Mouse (Mus musculus): ENCODE data around the gene Pomgnt2. TPM values are rescaled to one million over a fixed set of nuclear protein-coding genes. Genes with fewer than 3 reads are reported as not detected.

Gene Pomgnt2
- total RNA-seq, 2 experiments from 2014 or later, result 41.6 to 42.9 TPM

DNA sequence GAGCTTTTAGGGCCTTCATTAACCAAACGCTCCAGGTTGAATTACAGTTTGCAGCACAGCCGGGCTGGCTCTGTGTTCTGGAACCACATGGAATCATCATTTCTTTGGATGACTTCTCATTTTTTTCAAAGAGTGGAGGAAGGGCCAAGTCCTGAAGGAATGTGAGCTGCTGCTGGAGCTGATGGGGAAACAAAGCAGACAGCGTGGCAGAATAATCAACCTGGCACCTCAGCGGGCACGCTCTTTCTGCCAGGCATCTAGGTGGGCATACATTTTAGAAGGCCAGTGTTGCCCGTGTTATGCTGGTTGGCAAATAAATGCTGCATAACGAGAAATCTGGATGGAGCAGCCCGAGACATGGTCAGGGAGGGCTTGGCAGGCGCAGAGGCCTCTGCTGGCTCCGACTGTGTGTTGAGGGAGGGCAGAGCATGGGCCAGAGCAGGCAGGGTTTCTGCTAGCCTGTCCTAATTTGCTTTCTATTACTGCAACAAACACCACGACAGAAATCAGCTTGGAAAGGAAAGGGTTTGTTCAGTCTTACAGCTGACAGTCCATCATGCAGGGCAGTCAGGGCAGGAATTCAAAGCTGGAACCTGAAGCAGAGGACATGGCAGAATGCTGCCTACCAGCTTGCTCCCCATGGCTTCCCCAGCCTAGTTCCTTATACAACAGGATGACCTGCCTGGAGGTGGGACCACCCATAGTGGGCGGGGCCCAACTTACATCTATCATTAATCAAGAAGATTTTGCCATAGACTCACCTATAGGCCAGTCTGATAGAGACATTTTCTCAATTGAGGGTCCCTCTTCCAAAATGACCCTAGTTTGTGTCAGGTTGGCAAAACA lies 22.5 kb downstream of the Pomgnt2 start:
- DNase-seq (ENCODE audit: low spot score in 2 of 2), result peak; percentile 50 to 52

DNA sequence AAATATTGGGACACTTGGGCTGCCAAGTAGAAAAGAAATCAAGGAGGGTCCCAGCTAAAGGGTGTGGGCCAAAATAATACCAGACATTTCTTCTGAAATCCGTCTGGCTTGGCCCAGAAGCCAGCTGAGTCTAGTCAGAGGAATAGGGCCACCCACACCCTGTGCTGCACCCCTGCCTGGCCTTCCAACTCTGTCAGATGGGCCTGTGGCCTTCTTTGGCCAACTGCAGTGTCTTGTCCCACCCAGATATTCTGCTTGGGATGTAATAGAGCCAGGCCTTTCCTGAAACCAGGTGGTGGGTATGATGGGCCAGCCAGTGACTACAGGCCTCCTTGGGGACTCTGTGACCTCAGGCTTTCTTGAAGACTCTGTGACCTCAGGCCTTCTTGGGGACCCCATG lies 23.7 kb downstream of the Pomgnt2 start:
- no peak for DNase-seq (ENCODE audit: low spot score in 2 of 2)

DNA sequence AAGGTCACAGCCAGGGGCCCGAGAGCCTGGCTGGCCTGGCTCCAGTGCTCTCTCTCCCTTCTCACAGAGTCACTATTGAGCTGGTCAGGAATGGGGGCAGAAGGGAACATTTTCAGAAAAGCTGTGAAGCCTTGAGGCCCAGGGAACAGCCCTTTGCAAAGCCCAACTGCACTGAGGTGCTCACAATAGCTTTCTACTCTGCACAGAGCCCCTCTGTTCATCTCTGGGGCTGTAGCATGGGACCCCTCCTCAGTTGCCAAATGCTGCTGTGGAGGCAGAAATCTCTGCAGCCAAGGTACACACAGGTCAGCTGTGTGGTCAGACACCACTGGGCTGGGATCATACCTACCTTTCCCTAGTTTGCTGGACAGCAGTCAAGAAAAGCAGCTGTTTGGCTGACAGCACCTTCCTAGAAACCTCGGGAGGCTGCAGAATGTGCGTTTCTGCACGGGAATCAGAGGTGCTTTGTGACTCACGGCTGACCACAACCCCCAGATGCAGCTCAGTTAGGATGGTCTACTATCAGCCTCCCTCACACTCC lies 27.0 kb downstream of the Pomgnt2 start:
- DNase-seq (ENCODE audit: low spot score in 2 of 2), result no peak

DNA sequence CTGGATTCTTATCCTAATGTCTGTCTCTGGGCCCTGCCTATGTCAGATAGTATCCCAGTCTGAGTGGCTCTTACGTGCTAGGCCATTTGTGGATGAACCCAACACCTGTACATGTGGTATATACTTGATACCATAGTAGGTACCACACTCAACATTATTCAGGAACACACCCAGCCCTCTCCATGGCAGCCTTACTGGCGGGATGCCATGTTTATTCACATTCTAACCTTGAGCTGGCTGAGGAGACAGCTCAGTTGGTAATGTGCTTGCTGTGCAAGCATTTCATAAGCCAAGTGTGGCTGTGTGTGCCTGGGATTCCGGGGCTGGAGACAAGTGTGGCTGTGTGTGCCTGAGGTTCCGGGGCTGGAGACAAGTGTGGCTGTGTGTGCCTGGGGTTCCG lies 28.7 kb downstream of the Pomgnt2 start:
- no peak for DNase-seq (ENCODE audit: low spot score in 2 of 2)

DNA sequence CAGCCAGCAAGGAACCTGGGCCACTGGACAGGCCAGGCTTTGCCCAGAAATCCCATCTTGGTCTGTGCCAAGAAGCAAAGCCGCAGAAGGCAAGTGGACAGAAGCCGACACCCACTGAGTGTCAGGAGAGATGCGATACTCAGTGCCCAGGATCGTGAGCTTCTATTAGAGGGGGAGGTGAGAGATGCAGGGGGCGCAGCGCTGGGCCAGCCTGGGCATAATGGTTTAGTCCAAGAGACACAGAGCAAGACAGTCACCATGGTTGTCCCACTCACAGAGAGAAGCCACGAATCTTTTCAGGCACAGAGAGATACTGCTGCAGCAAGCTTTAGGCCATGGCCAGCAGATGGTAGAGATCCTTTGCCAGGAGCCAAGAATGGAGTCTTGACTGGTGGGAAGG lies 32.0 kb downstream of the Pomgnt2 start:
- DNase-seq (ENCODE audit: low spot score in 2 of 2), result no peak

DNA sequence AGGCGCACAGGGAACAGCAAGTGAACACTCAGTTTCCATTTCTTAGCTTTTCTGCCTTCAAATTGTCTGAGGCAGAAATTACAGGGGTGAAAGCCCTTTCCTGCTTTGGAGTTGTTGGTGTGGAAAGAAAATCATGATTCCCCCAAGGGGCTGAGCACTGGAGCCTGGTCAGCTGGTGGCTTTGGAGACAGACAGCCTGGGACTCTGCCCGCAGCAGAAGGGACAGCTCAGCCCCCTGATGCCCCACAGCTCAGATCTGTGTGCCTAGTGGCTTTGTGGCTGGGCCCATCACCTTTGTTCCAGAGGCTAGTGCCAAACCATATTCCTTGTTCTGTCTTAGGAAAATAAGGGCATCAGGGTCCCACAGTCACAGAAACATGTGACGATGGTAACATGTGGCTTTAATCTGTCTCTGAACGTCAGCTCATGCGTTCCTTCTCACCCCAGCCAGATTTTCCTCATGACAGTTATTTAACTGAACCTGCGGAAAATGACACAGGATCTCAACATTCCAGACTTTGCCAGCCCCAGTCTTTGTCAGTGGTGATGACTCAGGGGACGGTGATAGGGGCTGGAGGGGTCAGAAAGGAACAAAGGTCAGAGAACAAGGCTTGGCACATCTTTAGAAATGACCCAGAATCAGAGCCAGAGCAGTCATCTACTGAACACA lies 36.8 kb downstream of the Pomgnt2 start:
- DNase-seq (ENCODE audit: low spot score in 2 of 2), result no peak

DNA sequence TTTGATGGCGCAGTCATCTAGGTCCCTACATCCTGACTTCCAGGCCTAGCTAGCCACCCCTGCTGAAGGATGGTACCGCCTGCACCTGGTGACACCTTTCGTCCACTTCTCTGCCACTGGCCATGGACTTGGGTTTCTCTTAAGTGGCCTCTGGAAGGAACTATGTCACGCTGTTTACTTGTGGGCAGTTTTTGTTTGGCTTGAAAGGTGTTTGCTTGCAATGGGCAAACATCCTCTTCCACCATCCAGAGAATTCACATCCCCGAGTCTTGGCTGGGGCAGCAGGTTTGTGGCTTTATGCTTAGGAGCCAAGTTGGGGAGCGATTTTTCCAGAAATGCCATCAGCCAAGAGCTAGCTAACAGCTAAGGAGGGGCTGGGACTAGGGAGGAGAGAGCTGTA lies 44.3 kb downstream of the Pomgnt2 start:
- no peak for DNase-seq (ENCODE audit: low spot score in 2 of 2)

DNA sequence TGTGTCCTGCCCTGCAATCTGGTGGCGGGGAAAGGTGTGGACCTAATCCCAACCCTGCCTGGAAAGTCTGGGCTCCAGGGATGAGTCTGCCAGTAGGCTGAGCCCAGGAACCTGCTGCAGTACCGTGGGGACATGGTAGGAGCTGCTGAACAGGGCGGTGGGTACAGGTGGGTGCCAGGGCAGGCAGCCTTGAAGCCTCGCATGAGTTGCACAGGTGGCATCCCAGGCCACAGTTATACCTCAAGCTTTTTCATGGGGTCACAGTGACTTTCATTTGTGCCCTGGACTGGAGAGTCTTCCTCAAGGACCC lies 45.8 kb downstream of the Pomgnt2 start:
- no peak for DNase-seq (ENCODE audit: low spot score in 2 of 2)

DNA sequence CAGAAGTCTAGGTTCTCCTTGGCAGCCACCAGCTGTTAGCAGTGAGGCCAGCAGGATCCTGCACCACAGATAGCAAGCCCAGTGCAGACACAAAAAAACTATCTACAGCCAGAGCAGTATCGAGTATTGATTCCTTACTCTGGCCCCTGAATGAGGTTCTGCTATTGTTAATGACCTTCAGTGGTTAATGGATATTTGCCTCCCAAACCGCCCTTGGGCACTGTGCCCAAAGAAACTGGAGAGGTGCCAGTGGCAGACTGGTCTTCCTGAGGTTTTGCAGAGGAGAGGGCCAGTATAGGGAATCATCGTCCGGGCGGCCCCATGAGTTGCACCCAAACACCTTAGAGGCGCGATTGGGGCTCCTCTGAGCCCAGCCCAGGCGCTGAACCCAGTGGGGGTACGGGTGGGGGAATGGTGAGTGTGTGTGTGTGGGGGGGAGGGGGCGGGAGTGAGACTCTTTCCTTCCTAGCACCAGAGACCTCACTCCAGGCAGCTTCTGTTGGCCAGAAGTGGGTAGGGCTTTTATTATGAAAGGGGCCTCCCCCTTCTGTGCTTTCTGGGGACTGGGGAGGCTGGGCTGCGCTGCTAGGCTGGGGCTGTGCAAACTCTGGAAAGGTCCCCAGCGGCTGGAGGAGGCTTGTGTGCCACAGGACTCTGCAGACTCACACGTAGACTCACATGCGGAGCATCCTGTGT lies 46.3 kb downstream of the Pomgnt2 start, which contains the start of gene Fam198a:
Gene Fam198a, plus strand, starts transcription at position 571 of the 696 bp plus-strand sequence.
- peak; percentile 73 to 79 for DNase-seq (ENCODE audit: low spot score in 2 of 2)

DNA sequence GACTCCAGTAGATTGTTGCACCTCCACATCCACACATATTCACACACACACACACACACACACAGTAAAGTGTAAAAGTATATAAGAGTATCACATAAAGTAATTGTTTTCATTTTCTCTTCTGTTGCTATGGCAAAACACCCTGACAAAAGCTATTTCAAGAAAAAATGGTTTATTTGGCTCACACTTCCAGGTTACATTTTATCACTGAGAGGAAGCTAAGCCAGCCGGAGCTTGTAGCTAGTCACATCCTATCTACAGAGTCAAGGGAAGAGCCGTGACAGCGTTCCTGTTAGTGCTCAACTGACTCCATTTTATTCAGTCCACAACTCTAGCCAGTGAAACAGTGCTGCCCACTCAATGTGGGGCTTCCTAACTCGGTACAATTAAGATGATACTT lies 48.5 kb downstream of the Pomgnt2 start:
- DNase-seq (ENCODE audit: low spot score in 2 of 2), result no peak

DNA sequence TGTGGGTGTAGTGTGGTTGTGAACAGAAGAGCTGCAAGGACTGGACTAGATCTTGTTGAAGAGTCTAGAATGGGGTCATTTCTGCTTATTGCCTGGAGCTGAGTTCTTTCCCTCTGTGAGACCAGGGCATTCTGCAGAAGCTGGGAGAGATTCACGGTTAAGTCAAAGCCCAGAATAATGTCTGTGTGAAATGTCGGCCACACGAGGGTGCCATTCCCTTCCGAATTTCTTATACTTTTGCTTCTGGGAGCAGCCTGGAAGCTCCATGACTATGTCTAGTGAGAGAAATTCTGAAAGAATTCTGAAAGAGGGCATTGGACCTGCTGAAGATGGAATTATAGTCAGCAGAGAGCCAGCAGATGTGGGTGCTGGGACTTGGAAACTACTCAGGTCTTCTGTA lies 49.1 kb downstream of the Pomgnt2 start:
- peak; percentile 84 to 86 for DNase-seq (ENCODE audit: low spot score in 2 of 2)

DNA sequence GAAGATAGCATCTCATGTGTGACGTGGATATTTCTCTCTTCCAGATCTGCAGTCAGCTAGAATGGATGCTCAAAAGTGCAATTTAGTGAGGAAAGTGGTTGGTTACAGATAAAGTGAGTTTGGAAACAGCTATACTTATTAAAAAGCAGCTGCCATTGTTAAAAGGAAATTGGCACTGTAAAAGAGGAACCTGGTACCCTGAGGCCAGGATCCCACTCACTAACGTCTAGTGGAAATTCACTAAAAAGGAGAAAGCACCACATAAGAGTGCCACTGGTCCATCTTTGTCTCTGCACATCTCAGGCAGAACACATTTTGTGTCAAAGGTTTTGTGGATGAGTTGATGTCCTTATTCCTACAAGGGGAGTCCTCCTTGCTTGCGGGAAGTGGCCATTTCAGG lies 53.3 kb downstream of the Pomgnt2 start:
- DNase-seq (ENCODE audit: low spot score in 2 of 2), result no peak

DNA sequence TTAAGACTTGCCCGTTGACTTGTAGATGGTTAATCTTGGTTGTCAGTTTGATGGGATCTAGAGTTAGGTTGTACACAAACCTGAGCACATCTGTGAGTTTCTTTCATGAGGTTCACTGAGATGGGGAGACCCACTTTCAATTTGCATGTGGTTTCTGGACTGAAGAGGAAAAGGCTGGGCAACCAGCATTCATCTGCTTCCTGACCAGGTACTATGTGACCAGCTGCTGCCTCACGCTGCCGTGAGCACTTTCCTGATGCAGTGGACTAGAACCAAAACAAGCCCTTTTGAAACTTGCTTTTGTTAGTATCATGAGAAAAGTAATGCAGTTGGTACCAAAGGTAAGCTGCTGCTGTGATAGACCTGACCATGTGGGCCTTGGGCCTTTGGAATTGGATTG lies 53.9 kb downstream of the Pomgnt2 start:
- no peak for DNase-seq (ENCODE audit: low spot score in 2 of 2)

DNA sequence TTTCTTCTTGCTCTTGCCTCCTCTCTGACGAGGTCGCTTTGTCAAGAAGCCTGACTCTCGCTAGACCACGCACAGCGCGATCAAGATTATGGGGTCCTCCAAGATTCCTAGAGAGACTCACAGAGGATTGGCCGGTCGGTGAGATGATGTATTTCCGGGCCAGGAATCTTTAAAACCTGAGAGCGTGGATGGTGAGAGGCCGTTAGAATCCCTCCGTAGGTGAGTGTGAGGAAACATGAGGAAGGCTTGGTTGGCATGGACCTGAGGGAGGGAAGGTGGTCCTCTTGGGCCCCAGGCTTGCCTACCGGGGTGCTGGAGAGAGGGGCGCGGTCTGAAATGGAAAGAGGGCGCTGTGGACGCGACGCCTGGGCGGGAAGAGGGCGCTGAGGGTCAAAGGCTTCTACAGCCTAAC lies 59.0 kb downstream of the Pomgnt2 start:
- no peak for DNase-seq (ENCODE audit: low spot score in 2 of 2)

DNA sequence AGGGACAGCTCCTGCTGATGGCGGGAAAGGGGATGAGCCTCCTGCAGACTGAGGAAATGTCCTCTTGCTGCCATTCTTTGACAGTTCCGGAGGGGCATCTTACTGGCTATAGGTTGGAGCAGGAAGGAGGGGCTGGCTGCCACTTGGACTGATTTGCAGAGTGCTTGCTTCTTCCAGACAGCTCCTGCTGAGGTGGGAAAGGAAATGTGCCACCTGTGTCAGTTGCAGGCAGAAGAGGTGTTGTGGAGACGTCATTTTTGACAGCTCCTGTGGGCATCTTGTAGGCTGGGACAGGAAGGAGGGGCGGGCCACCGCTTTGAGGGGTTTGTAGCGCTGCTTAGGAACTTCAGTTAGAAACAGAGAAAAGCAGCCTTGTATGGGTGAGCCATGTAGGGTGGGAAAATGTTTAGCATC lies 59.5 kb downstream of the Pomgnt2 start:
- DNase-seq (ENCODE audit: low spot score in 2 of 2), result no peak

DNA sequence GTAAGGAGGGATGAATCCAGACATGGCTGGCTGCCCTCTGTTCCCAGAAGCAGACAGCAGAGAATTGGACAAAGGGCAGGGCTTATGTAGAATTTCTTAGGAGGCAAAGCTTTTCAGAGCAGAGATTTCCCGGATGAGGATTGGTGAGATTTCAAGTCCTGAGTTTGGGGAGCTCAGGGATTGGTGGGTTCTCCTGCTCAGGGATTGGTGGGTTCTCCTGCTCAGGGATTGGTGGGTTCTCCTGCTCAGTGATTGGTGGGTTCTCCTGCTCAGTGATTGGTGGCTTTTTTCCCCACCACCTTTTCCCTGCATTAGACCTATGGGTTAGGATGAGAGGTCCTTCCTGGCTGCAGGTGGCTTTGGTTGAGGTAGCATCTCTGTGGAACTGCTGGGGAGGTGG lies 60.0 kb downstream of the Pomgnt2 start:
- no peak for DNase-seq (ENCODE audit: low spot score in 2 of 2)

DNA sequence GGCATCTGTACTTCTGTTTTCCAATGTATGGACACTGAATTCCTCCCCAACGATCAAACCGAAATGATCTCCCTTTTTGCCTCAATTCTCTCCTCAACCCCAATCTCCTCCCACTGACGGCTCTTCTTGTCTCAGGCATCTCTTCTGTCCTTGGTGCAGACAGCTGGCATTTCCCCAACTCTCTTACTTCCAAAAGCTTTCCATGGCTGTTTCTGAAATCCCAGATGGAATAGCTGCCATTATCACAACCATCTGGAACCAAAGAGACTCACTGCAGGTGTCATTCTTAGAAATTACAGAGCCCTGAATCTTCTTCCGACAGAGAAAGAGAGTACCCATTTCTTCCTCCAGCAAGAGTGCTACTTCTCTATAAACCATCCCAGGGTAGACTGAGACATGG lies 62.1 kb downstream of the Pomgnt2 start:
- DNase-seq (ENCODE audit: low spot score in 2 of 2), result no peak

Other genes with a start within 250 kb of the Pomgnt2 start
- gene Zfp651, start 237.8 kb downstream of the Pomgnt2 start, total RNA-seq (2021), result 100 to 1,000 TPM; 104 to 108 TPM
- gene Klhl40, start 219.5 kb downstream of the Pomgnt2 start, total RNA-seq (2021), result 1 to 10 TPM; 2.9 to 3.2 TPM
- gene Hhatl, start 204.6 kb downstream of the Pomgnt2 start, total RNA-seq (2021), result 1 to 10 TPM; 2.8 to 2.9 TPM
- 1 to 10 TPM; 6.6 to 7.7 TPM for gene Ccdc13, start 157.6 kb downstream of the Pomgnt2 start, total RNA-seq (2021)
- gene Higd1a, start 138.7 kb downstream of the Pomgnt2 start, total RNA-seq (2021), result 100 to 1,000 TPM in 1 of 2 experiments, 10 to 100 TPM in 1; 99.3 to 103 TPM
- 1 to 10 TPM; 2.4 to 4.1 TPM for gene Ackr2, start 98.8 kb downstream of the Pomgnt2 start, total RNA-seq (2021)
- gene Cyp8b1, start 80.8 kb downstream of the Pomgnt2 start, total RNA-seq (2021), result not detected
- 1 to 10 TPM; 3.1 to 4.2 TPM for gene Fam198a, start 46.1 kb downstream of the Pomgnt2 start, total RNA-seq (2021)
- gene Snrk, start 120.2 kb upstream of the Pomgnt2 start, total RNA-seq (2021), result 100 to 1,000 TPM; 128 to 130 TPM